Mouse (Mus musculus): Measurements from ENCODE around the gene Mapk8ip1. TPM values are rescaled to one million over a fixed set of nuclear protein-coding genes. Genes with fewer than 3 reads are reported as not detected.

Gene Mapk8ip1
- 0.22 TPM for polyA plus RNA-seq (2014; fragmentation: Illumina TruSeq; extraction: RNeasy Lipid Tissue Mini Kit (QIAGEN cat#74804); ENCODE audit: low replicate concordance)

GRCm38 (mm10) chr2:92401091-92401561 lies at the start of gene Mapk8ip1:
Gene Mapk8ip1 (minus strand): TSS chr2:92401263.

GRCm38 (mm10) chr2:92433578-92434374 lies 32.7 kb upstream of the Mapk8ip1 start, which contains the start of gene Cry2:
Gene Cry2 (minus strand): TSS chr2:92434043.

GRCm38 (mm10) chr2:92381901-92382588 lies 19.0 kb downstream of the Mapk8ip1 start, which contains the start of gene 1700029I15Rik:
Gene 1700029I15Rik (plus strand): TSS chr2:92382538.

GRCm38 (mm10) chr2:92374514-92374913 lies 26.5 kb downstream of the Mapk8ip1 start, which contains the start of the genes Pex16 and Large2:
Gene Pex16 (plus strand): TSS chr2:92374676.
Gene Large2 (minus strand): TSS chr2:92374869.

Other genes with a start within 250 kb of the Mapk8ip1 start
- gene Pex16, start 26.6 kb downstream of the Mapk8ip1 start, polyA plus RNA-seq (2014; fragmentation: Illumina TruSeq; extraction: RNeasy Lipid Tissue Mini Kit (QIAGEN cat#74804); ENCODE audit: low replicate concordance), result not detected
- gene Large2, start 26.4 kb downstream of the Mapk8ip1 start, polyA plus RNA-seq (2014; fragmentation: Illumina TruSeq; extraction: RNeasy Lipid Tissue Mini Kit (QIAGEN cat#74804); ENCODE audit: low replicate concordance), result 0.71 TPM
- not detected for gene 1700029I15Rik, start 18.7 kb downstream of the Mapk8ip1 start, polyA plus RNA-seq (2014; fragmentation: Illumina TruSeq; extraction: RNeasy Lipid Tissue Mini Kit (QIAGEN cat#74804); ENCODE audit: low replicate concordance)
- gene Cry2, start 32.8 kb upstream of the Mapk8ip1 start, polyA plus RNA-seq (2014; fragmentation: Illumina TruSeq; extraction: RNeasy Lipid Tissue Mini Kit (QIAGEN cat#74804); ENCODE audit: low replicate concordance), result 0.52 TPM
- gene Slc35c1, start 59.3 kb upstream of the Mapk8ip1 start, polyA plus RNA-seq (2014; fragmentation: Illumina TruSeq; extraction: RNeasy Lipid Tissue Mini Kit (QIAGEN cat#74804); ENCODE audit: low replicate concordance), result 6.3 TPM
- 0.48 TPM for gene Chst1, start 198.4 kb upstream of the Mapk8ip1 start, polyA plus RNA-seq (2014; fragmentation: Illumina TruSeq; extraction: RNeasy Lipid Tissue Mini Kit (QIAGEN cat#74804); ENCODE audit: low replicate concordance)